Mouse (Mus musculus) CH12.LX (cell line): ENCODE measurements at regions not wholly inside any gene's neighbourhood (a gene's known extent, or its start where the extent isn't known, plus 50 kb on each side); places are given as distances from the start of the nearest gene placed in this dataset.

Source experiments
- CHD2 ChIP-seq: IDR thresholded peaks from 2 replicates; pipeline ENCODE4 v1.6.1; 2011; ENCODE audit warnings: low read length, improper control_type of control experiment
- CTCF ChIP-seq, 2 experiments: IDR thresholded peaks in 1 of 2; conservative IDR thresholded peaks in 1 of 2; 2 replicates each; pipeline ENCODE4 v1.5.1; 2011 to 2012; ENCODE audit warnings: low read depth in 2 of 2, low read length in 2 of 2, improper control_type of control experiment in 1 of 2, inconsistent platforms in 1 of 2, mild to moderate bottlenecking in 1 of 2, moderate library complexity in 1 of 2
- EP300 ChIP-seq: IDR thresholded peaks from 2 replicates; pipeline ENCODE4 v1.6.1; 2011; ENCODE audit warnings: low read length, improper control_type of control experiment
- MXI1 ChIP-seq: IDR thresholded peaks from 2 replicates; pipeline ENCODE4 v1.6.1; 2011; ENCODE audit warnings: mild to moderate bottlenecking, low read depth, low read length, improper control_type of control experiment
- TCF12 ChIP-seq: IDR thresholded peaks from 2 replicates; pipeline ENCODE4 v1.6.1; 2014; ENCODE audit warnings: low read depth, mild to moderate bottlenecking, inconsistent platforms, low read length, improper control_type of control experiment
- ZNF384 ChIP-seq: IDR thresholded peaks from 2 replicates; pipeline ENCODE4 v1.6.1; 2012; ENCODE audit warnings: low read depth, low read length, improper control_type of control experiment, inconsistent platforms

- TF ChIP-seq ZNF384: no peak
- no peak for TF ChIP-seq CTCF (conservative IDR thresholded peaks at IDR 0.05 in 1 of 2, IDR thresholded peaks at IDR 0.05 in 1 of 2; ENCODE audit: low read depth in 2 of 2, low read length in 2 of 2)
- no peak for TF ChIP-seq TCF12
- TF ChIP-seq CHD2: no peak
- TF ChIP-seq MXI1: no peak
- TF ChIP-seq EP300: no peak
These were observed 71.2 kb downstream of the Spesp1 start for GRCm38 (mm10) chr9:62210815-62211214.
